Mouse (Mus musculus) heart, postnatal 0 days (tissue): Measurements from ENCODE around the gene Rai14. TPM values are rescaled to one million over a fixed set of nuclear protein-coding genes. Genes with fewer than 3 reads are reported as not detected.

ENCODE experiments used
- ATAC-seq: fragments of 200-750 bp; cut with Nextera tagmentation; 2 replicates; pipeline ENCODE4 v1.8.0; 2017; ENCODE audit warnings: low read depth, moderate number of reproducible peaks, moderate library complexity; ENCODE audit not compliant: insufficient read depth
- DNase-seq: peaks from one replicate; pipeline ENCODE4 v3.0.0-alpha.2; 2016; ENCODE audit warnings: low spot score
- H3K27ac ChIP-seq: fragments of 300-500 bp; sonication (generic); 2 replicates; pipeline ENCODE4 v1.5.1; 2014; ENCODE audit warnings: low read depth, mild to moderate bottlenecking
- H3K27me3 ChIP-seq: fragments of 300-500 bp; sonication (generic); 2 replicates; pipeline ENCODE4 v1.6.1; 2014; ENCODE audit warnings: low read length, mixed read lengths; ENCODE audit not compliant: control insufficient read depth, insufficient read depth
- H3K36me3 ChIP-seq: fragments of 300-500 bp; sonication (generic); replicated peaks from 2 replicates; pipeline ENCODE4 v1.6.1; 2014; ENCODE audit warnings: low read length, mixed read lengths; ENCODE audit not compliant: control insufficient read depth, insufficient read depth
- H3K4me1 ChIP-seq: fragments of 300-500 bp; sonication (generic); 2 replicates; pipeline ENCODE4 v1.6.1; 2014; ENCODE audit warnings: antibody characterized with exemption; ENCODE audit not compliant: control insufficient read depth, insufficient read depth
- H3K4me2 ChIP-seq: fragments of 300-500 bp; sonication (generic); 2 replicates; pipeline ENCODE4 v1.6.1; 2014; ENCODE audit warnings: low read depth, mild to moderate bottlenecking, low read length, moderate library complexity
- H3K4me3 ChIP-seq: fragments of 300-500 bp; sonication (generic); 2 replicates; pipeline ENCODE4 v1.5.1; 2014; ENCODE audit warnings: low read depth, low read length
- H3K9ac ChIP-seq: fragments of 300-500 bp; sonication (generic); replicated peaks from 2 replicates; pipeline ENCODE4 v1.6.1; 2014; ENCODE audit warnings: low read depth, low read length, mixed read lengths
- H3K9me3 ChIP-seq: fragments of 300-500 bp; sonication (generic); replicated peaks from 2 replicates; pipeline ENCODE4 v1.6.1; 2016; ENCODE audit warnings: low read length; ENCODE audit not compliant: control insufficient read depth
- CTCF ChIP-seq: IDR thresholded peaks from 2 replicates; pipeline ENCODE4 v1.5.1; 2016; ENCODE audit warnings: antibody characterized with exemption, control low read depth, low read depth
- EP300 ChIP-seq: IDR thresholded peaks from 2 replicates; pipeline ENCODE4 v1.6.1; 2016; ENCODE audit warnings: antibody characterized with exemption, low read depth
- WGBS: fragments of 180-500 bp; shearing (Covaris S2); extraction: QIAGEN DNeasy Blood & Tissue Kit; methylation state at CpG from one replicate; pipeline ENCODE4 v1.1.7; 2014; 5-methylcytosine and 5-hydroxymethylcytosine counted together
- polyA plus RNA-seq: library from polyadenylated mRNA; unstranded; fragments of >200 nt; fragmentation: Nextera tagmentation; extraction: Ambion mirVana; gene quantifications from 2 replicates; pipeline ENCODE4 v1.2.1, GENCODE M21; 2015
- total RNA-seq: library from RNA; depleted of rRNA; stranded (reverse); fragments of >200 nt; gene quantifications from 2 replicates; pipeline ENCODE4 v1.2.3, GENCODE M21; 2014; ENCODE audit warnings: low replicate concordance

Rai14 gene
- total and polyA plus RNA-seq, 2 experiments from 2014 or later: 4.1 to 8.9 TPM

- Histone ChIP-seq H3K36me3 (no peaks in the 10 kb centered on the region), H3K27ac (no peak overlapping the region), H3K9ac (no peak overlapping the region), H3K9me3 (peaks cover 10% of the 10 kb centered on the region; the same call in 1 of the 2 replicates), H3K4me3 (no peak overlapping the region), H3K4me2 (no peak overlapping the region), H3K27me3 (peaks cover 7% of the 10 kb centered on the region; the same call in 1 of the 2 replicates), H3K4me1 (peaks cover 12% of the 10 kb centered on the region)
- no peak for ATAC-seq
- no peak for TF ChIP-seq CTCF
- no peak for TF ChIP-seq EP300
- no peak for DNase-seq
- WGBS: 82% methylated on average over 8 of the region's 8 CpGs
Observed at GRCm38 (mm10) chr15:10720671-10721070, 6.2 kb upstream of the Rai14 start.

GRCm38 (mm10) chr15:10720188-10720587 is 5.8 kb upstream of the Rai14 start:
- H3K27me3 ChIP-seq: peaks cover 7% of the 10 kb centered on the region; the same call in 1 of the 2 replicates
- ATAC-seq: no peak
- 82% methylated on average over 11 of the region's 11 CpGs for WGBS
- peaks cover 10% of the 10 kb centered on the region; the same call in 1 of the 2 replicates for H3K9me3 ChIP-seq
- H3K9ac ChIP-seq: no peak overlapping the region
- no peak overlapping the region for H3K27ac ChIP-seq
- TF ChIP-seq CTCF (no peak), EP300 (no peak)
- peaks cover 12% of the 10 kb centered on the region for H3K4me1 ChIP-seq
- H3K4me2 ChIP-seq: no peak overlapping the region
- no peaks in the 10 kb centered on the region for H3K36me3 ChIP-seq
- no peak for DNase-seq
- H3K4me3 ChIP-seq: no peak overlapping the region

- Histone ChIP-seq H3K4me1 (peaks cover 12% of the 10 kb centered on the region), H3K27ac (no peak overlapping the region), H3K9ac (no peak overlapping the region), H3K27me3 (peaks cover 7% of the 10 kb centered on the region; the same call in 1 of the 2 replicates), H3K4me2 (no peak overlapping the region), H3K9me3 (peaks cover 10% of the 10 kb centered on the region; the same call in 1 of the 2 replicates), H3K36me3 (no peaks in the 10 kb centered on the region), H3K4me3 (no peak overlapping the region)
- DNase-seq (no peak), ATAC-seq (no peak)
- TF ChIP-seq EP300 (no peak), CTCF (no peak)
- 65% methylated on average over 3 of the region's 3 CpGs for WGBS
Observed at GRCm38 (mm10) chr15:10719511-10719910, 5.1 kb upstream of the Rai14 start.

GRCm38 (mm10) chr15:10718763-10719162 is 4.3 kb upstream of the Rai14 start:
- Histone ChIP-seq H3K4me1 (peaks cover 11% of the 10 kb centered on the region), H3K36me3 (no peaks in the 10 kb centered on the region), H3K9me3 (peaks cover 10% of the 10 kb centered on the region; the same call in 1 of the 2 replicates), H3K27me3 (peaks cover 11% of the 10 kb centered on the region), H3K27ac (no peak overlapping the region), H3K9ac (no peak overlapping the region), H3K4me2 (no peak overlapping the region), H3K4me3 (no peak overlapping the region)
- 84% methylated on average over 10 of the region's 10 CpGs for WGBS
- DNase-seq (no peak), ATAC-seq (no peak)
- TF ChIP-seq EP300 (no peak), CTCF (no peak)

GRCm38 (mm10) chr15:10717284-10717683 is 2.9 kb upstream of the Rai14 start:
- DNase-seq (no peak), ATAC-seq (no peak)
- Histone ChIP-seq H3K4me1 (no peaks in the 10 kb centered on the region; the same call in 1 of the 2 replicates), H3K9me3 (peaks cover 10% of the 10 kb centered on the region; the same call in 1 of the 2 replicates), H3K27me3 (peaks cover 22% of the 10 kb centered on the region), H3K27ac (no peak overlapping the region), H3K4me2 (no peak overlapping the region), H3K9ac (no peak overlapping the region), H3K4me3 (no peak overlapping the region), H3K36me3 (no peaks in the 10 kb centered on the region)
- no peak for TF ChIP-seq EP300
- TF ChIP-seq CTCF: no peak
- 93% methylated on average over 1 of the region's 1 CpGs for WGBS

- H3K4me3 ChIP-seq: no peak overlapping the region
- peaks cover 29% of the 10 kb centered on the region for H3K27me3 ChIP-seq
- no peaks in the 10 kb centered on the region; the same call in 1 of the 2 replicates for H3K4me1 ChIP-seq
- no peak overlapping the region for H3K27ac ChIP-seq
- peaks cover 10% of the 10 kb centered on the region; the same call in 1 of the 2 replicates for H3K9me3 ChIP-seq
- DNase-seq (no peak), ATAC-seq (no peak)
- no peak overlapping the region for H3K4me2 ChIP-seq
- no peaks in the 10 kb centered on the region for H3K36me3 ChIP-seq
- no peak overlapping the region for H3K9ac ChIP-seq
- WGBS: 36% methylated on average over 5 of the region's 5 CpGs
- no peak for TF ChIP-seq CTCF
- TF ChIP-seq EP300: no peak
Observed at GRCm38 (mm10) chr15:10715966-10716365, 1.5 kb upstream of the Rai14 start.
